Mouse (Mus musculus) spleen, adult 2 months (tissue): ENCODE data around the gene Stat2.

Experiments used
- CTCF ChIP-seq: fragments of 200-500 bp; IDR thresholded peaks from 2 replicates; pipeline ENCODE4 v1.5.1; 2011; ENCODE audit warnings: mild to moderate bottlenecking, inconsistent platforms; ENCODE audit not compliant: insufficient read depth, insufficient read length, insufficient replicate concordance; ENCODE audit errors: extremely low read depth
- POLR2A ChIP-seq: fragments of 200-500 bp; IDR thresholded peaks from 2 replicates; pipeline ENCODE4 v1.6.1; 2011; ENCODE audit warnings: low read depth, low read length, inconsistent platforms

- TF ChIP-seq CTCF (no peak), POLR2A (no peak)
Measured at GRCm38 (mm10) chr10:128296370-128297090, 26.2 kb downstream of the Stat2 start.
